Mouse (Mus musculus): ENCODE measurements around the gene Ankrd33b. TPM values are rescaled to one million over a fixed set of nuclear protein-coding genes. Genes with fewer than 3 reads are reported as not detected.

The Ankrd33b gene
- polyA plus RNA-seq, 1 experiment from 2014 or later, result 1.1 TPM

GRCm38 (mm10) chr15:31324551-31324950 lies 43.0 kb downstream of the Ankrd33b start:
- H3K9me3 ChIP-seq (ENCODE audit: control insufficient read depth, low read length), result no peaks in the 10 kb centered on the region
- 0 out of 2 replicates have a peak, but pooled peaks cover 3% of the 10 kb centered on the region for H3K4me1 ChIP-seq (ENCODE audit: control insufficient read depth, insufficient read depth, low read length)
- 82% methylated on average over 13 of the region's 13 CpGs for WGBS
- H3K27ac ChIP-seq (ENCODE audit: low read depth, low read length), result no peak overlapping the region
- ATAC-seq (ENCODE audit: insufficient read depth, low FRiP score, low TSS enrichment), result no peak
- no peak for DNase-seq (ENCODE audit: low spot score)
- no peaks in the 10 kb centered on the region for H3K27me3 ChIP-seq (ENCODE audit: control insufficient read depth, insufficient read depth, low read length)
- no peak overlapping the region for H3K4me2 ChIP-seq (ENCODE audit: low read depth)
- H3K9ac ChIP-seq (ENCODE audit: low read length), result no peak overlapping the region
- H3K4me3 ChIP-seq (ENCODE audit: low read depth, low read length), result no peak overlapping the region
- H3K36me3 ChIP-seq (ENCODE audit: control insufficient read depth, insufficient read depth, low read length), result no peaks in the 10 kb centered on the region

GRCm38 (mm10) chr15:31323684-31324083 lies 43.8 kb downstream of the Ankrd33b start:
- no peak overlapping the region for H3K9ac ChIP-seq (ENCODE audit: low read length)
- no peaks in the 10 kb centered on the region for H3K27me3 ChIP-seq (ENCODE audit: control insufficient read depth, insufficient read depth, low read length)
- H3K9me3 ChIP-seq (ENCODE audit: control insufficient read depth, low read length), result no peaks in the 10 kb centered on the region
- no peak for DNase-seq (ENCODE audit: low spot score)
- H3K27ac ChIP-seq (ENCODE audit: low read depth, low read length), result no peak overlapping the region
- no peak overlapping the region for H3K4me3 ChIP-seq (ENCODE audit: low read depth, low read length)
- H3K36me3 ChIP-seq (ENCODE audit: control insufficient read depth, insufficient read depth, low read length), result no peaks in the 10 kb centered on the region
- WGBS, result 77% methylated on average over 4 of the region's 4 CpGs
- H3K4me2 ChIP-seq (ENCODE audit: low read depth), result no peak overlapping the region
- no peak for ATAC-seq (ENCODE audit: insufficient read depth, low FRiP score, low TSS enrichment)
- peaks cover 4% of the 10 kb centered on the region; the same call in 1 of the 2 replicates for H3K4me1 ChIP-seq (ENCODE audit: control insufficient read depth, insufficient read depth, low read length)

GRCm38 (mm10) chr15:31320598-31321377 lies 46.7 kb downstream of the Ankrd33b start:
- 75% methylated on average over 12 of the region's 12 CpGs for WGBS
- H3K27me3 ChIP-seq (ENCODE audit: control insufficient read depth, insufficient read depth, low read length), result no peaks in the 10 kb centered on the region

GRCm38 (mm10) chr15:31319046-31319445 lies 48.5 kb downstream of the Ankrd33b start:
- Histone ChIP-seq H3K4me1 (ENCODE audit: control insufficient read depth, insufficient read depth, low read length) (peaks cover 5% of the 10 kb centered on the region; the same call in 1 of the 2 replicates), H3K4me2 (ENCODE audit: low read depth) (no peak overlapping the region), H3K36me3 (ENCODE audit: control insufficient read depth, insufficient read depth, low read length) (no peaks in the 10 kb centered on the region), H3K27ac (ENCODE audit: low read depth, low read length) (no peak overlapping the region), H3K9ac (ENCODE audit: low read length) (no peak overlapping the region), H3K4me3 (ENCODE audit: low read depth, low read length) (no peak overlapping the region), H3K27me3 (ENCODE audit: control insufficient read depth, insufficient read depth, low read length) (no peaks in the 10 kb centered on the region), H3K9me3 (ENCODE audit: control insufficient read depth, low read length) (no peaks in the 10 kb centered on the region)
- 55% methylated on average over 4 of the region's 4 CpGs for WGBS
- ATAC-seq (ENCODE audit: insufficient read depth, low FRiP score, low TSS enrichment) (no peak), DNase-seq (ENCODE audit: low spot score) (no peak)

More at GRCm38 (mm10) chr15:31320598-31321377, 46.7 kb downstream of the Ankrd33b start:
- no peak for ATAC-seq (ENCODE audit: insufficient read depth, low FRiP score, low TSS enrichment)
- no peak overlapping the region for H3K4me3 ChIP-seq (ENCODE audit: low read depth, low read length)
- no peak overlapping the region for H3K9ac ChIP-seq (ENCODE audit: low read length)
- no peak overlapping the region for H3K27ac ChIP-seq (ENCODE audit: low read depth, low read length)
- H3K9me3 ChIP-seq (ENCODE audit: control insufficient read depth, low read length), result no peaks in the 10 kb centered on the region
- DNase-seq (ENCODE audit: low spot score), result no peak
- H3K36me3 ChIP-seq (ENCODE audit: control insufficient read depth, insufficient read depth, low read length), result no peaks in the 10 kb centered on the region
- H3K4me2 ChIP-seq (ENCODE audit: low read depth), result no peak overlapping the region
- H3K4me1 ChIP-seq (ENCODE audit: control insufficient read depth, insufficient read depth, low read length), result peaks cover 5% of the 10 kb centered on the region; the same call in 1 of the 2 replicates

- no peaks in the 10 kb centered on the region for H3K9me3 ChIP-seq (ENCODE audit: control insufficient read depth, low read length)
- H3K4me1 ChIP-seq (ENCODE audit: control insufficient read depth, insufficient read depth, low read length), result peaks cover 5% of the 10 kb centered on the region; the same call in 1 of the 2 replicates
- no peaks in the 10 kb centered on the region for H3K27me3 ChIP-seq (ENCODE audit: control insufficient read depth, insufficient read depth, low read length)
- 44% methylated on average over 6 of the region's 6 CpGs for WGBS
- H3K4me3 ChIP-seq (ENCODE audit: low read depth, low read length), result no peak overlapping the region
- no peak for ATAC-seq (ENCODE audit: insufficient read depth, low FRiP score, low TSS enrichment)
- DNase-seq (ENCODE audit: low spot score), result no peak
- H3K4me2 ChIP-seq (ENCODE audit: low read depth), result no peak overlapping the region
- H3K9ac ChIP-seq (ENCODE audit: low read length), result no peak overlapping the region
- no peak overlapping the region for H3K27ac ChIP-seq (ENCODE audit: low read depth, low read length)
- no peaks in the 10 kb centered on the region for H3K36me3 ChIP-seq (ENCODE audit: control insufficient read depth, insufficient read depth, low read length)
Observed at GRCm38 (mm10) chr15:31318158-31318955, 49.2 kb downstream of the Ankrd33b start.

- 96% methylated on average over 3 of the region's 3 CpGs for WGBS
- no peaks in the 10 kb centered on the region for H3K36me3 ChIP-seq (ENCODE audit: control insufficient read depth, insufficient read depth, low read length)
- ATAC-seq (ENCODE audit: insufficient read depth, low FRiP score, low TSS enrichment), result no peak
- H3K9ac ChIP-seq (ENCODE audit: low read length), result no peak overlapping the region
- H3K27ac ChIP-seq (ENCODE audit: low read depth, low read length), result no peak overlapping the region
- H3K9me3 ChIP-seq (ENCODE audit: control insufficient read depth, low read length), result no peaks in the 10 kb centered on the region
- no peak for DNase-seq (ENCODE audit: low spot score)
- no peak overlapping the region for H3K4me2 ChIP-seq (ENCODE audit: low read depth)
- peaks cover 5% of the 10 kb centered on the region; the same call in 1 of the 2 replicates for H3K4me1 ChIP-seq (ENCODE audit: control insufficient read depth, insufficient read depth, low read length)
- H3K27me3 ChIP-seq (ENCODE audit: control insufficient read depth, insufficient read depth, low read length), result no peaks in the 10 kb centered on the region
- no peak overlapping the region for H3K4me3 ChIP-seq (ENCODE audit: low read depth, low read length)
Observed at GRCm38 (mm10) chr15:31317056-31317805, 50.3 kb downstream of the Ankrd33b start.

GRCm38 (mm10) chr15:31315630-31316231 lies 51.8 kb downstream of the Ankrd33b start:
- Histone ChIP-seq H3K27ac (ENCODE audit: low read depth, low read length) (no peak overlapping the region), H3K4me3 (ENCODE audit: low read depth, low read length) (no peak overlapping the region), H3K27me3 (ENCODE audit: control insufficient read depth, insufficient read depth, low read length) (no peaks in the 10 kb centered on the region), H3K4me1 (ENCODE audit: control insufficient read depth, insufficient read depth, low read length) (peaks cover 5% of the 10 kb centered on the region; the same call in 1 of the 2 replicates), H3K9ac (ENCODE audit: low read length) (no peak overlapping the region), H3K9me3 (ENCODE audit: control insufficient read depth, low read length) (no peaks in the 10 kb centered on the region), H3K4me2 (ENCODE audit: low read depth) (no peak overlapping the region), H3K36me3 (ENCODE audit: control insufficient read depth, insufficient read depth, low read length) (no peaks in the 10 kb centered on the region)
- ATAC-seq (ENCODE audit: insufficient read depth, low FRiP score, low TSS enrichment), result peak; percentile 79; the same call in 1 of the 2 replicates
- WGBS, result 4% methylated on average over 5 of the region's 5 CpGs
- peak; percentile 82 for DNase-seq (ENCODE audit: low spot score)

GRCm38 (mm10) chr15:31312001-31312400 lies 55.5 kb downstream of the Ankrd33b start:
- Histone ChIP-seq H3K27me3 (ENCODE audit: control insufficient read depth, insufficient read depth, low read length) (no peaks in the 10 kb centered on the region), H3K4me3 (ENCODE audit: low read depth, low read length) (no peak overlapping the region), H3K27ac (ENCODE audit: low read depth, low read length) (no peak overlapping the region), H3K36me3 (ENCODE audit: control insufficient read depth, insufficient read depth, low read length) (no peaks in the 10 kb centered on the region), H3K4me1 (ENCODE audit: control insufficient read depth, insufficient read depth, low read length) (no peaks in the 10 kb centered on the region), H3K9ac (ENCODE audit: low read length) (no peak overlapping the region), H3K4me2 (ENCODE audit: low read depth) (no peak overlapping the region), H3K9me3 (ENCODE audit: control insufficient read depth, low read length) (no peaks in the 10 kb centered on the region)
- whole genome bisulfite sequencing, result 63% methylated on average over 2 of the region's 2 CpGs
- ATAC-seq (ENCODE audit: insufficient read depth, low FRiP score, low TSS enrichment) (no peak), DNase-seq (ENCODE audit: low spot score) (no peak)

Data from neural tube, embryonic 11.5 days (tissue).